Mouse (Mus musculus): ENCODE data around the gene Cmklr1.

The Cmklr1 gene

DNA sequence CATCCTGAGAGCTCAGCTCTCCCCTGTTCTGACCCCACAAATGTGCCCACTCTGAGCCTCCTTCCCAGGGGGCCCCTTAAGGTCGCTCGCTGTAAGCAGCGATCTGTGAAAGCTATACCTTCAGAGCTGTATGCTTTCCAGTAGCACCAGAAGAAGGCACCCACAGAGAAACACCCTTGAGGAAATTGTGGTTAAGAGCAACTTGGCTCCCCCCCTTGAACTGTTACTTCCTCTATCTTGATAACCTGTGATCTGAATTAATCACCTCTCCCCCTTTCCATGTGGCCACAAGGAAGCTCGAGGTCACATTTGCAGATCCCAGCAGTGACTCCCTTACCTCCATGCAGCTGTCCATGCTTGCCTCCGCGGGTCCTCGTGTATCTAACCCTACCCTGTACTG is 29.2 kb downstream of the Cmklr1 start:
- WGBS, result 82% methylated on average over 7 of the region's 7 CpGs

DNA sequence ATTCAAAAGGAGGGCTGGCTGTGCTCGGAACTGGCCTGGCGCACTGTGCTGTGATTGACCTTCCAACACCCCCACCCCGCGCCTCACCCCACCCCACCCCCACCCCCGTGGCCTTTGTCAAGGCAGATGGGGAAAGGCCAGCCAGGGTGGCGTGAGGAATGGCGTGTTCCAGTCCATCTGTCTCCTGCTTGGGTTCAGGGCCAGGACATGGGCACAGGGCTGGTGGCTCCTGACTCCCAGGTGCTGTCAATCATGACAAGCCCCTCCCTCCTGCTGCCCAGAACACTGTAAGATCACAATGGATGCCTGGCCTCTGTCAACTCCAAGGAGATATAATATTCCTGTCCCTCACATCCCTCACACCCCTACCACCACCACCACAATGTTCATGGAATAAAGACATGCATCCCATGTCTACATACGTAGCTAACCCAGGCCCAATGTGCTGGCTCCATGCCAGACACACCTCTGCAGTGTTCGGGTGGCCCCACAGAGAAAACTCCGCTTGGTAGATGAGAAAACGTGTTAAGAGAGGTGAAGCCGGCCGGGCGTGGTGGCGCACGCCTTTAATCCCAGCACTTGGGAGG is 30.0 kb downstream of the Cmklr1 start:
- WGBS, result 84% methylated on average over 16 of the region's 16 CpGs

DNA sequence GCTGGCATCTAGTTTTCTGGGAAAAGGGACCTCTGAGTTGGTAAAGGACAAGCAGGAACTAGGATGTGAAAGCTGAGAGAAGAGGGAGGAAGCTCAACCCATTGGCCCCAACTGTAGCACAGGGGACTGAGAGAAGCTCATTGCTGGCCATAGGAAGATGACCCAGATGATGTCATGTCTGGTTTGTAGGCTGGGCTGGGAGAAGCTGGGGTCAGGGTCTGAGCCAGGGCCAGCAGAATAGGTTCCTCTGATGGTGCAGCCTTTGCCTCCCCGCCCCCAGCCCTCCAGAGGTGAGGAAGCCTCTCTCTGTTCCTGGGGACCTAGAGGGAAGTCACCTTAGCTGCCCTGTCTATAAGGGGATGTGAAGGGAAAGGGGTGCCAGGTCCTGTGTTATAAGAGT is 31.1 kb downstream of the Cmklr1 start:
- 84% methylated on average over 1 of the region's 1 CpGs for WGBS

DNA sequence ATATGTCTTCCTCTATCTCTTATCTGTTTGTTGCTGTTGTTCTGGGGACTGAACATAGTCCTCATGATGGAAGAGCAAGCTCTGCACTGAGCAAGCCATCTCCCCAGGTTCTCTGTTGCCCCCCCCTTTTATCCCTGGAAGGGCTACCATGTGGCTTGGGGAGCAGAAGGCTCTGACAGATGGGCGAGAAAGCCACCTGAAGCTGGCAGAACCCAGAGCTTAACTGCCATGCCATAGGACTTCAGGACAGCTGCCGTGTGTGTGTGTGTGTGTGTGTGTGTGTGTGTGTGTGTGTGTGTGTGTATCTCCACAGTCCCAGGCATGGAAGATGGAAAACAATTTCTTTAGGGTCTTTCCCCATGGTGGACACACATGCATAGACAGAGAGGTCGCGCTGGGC is 31.5 kb downstream of the Cmklr1 start:
- 96% methylated on average over 4 of the region's 4 CpGs for WGBS

DNA sequence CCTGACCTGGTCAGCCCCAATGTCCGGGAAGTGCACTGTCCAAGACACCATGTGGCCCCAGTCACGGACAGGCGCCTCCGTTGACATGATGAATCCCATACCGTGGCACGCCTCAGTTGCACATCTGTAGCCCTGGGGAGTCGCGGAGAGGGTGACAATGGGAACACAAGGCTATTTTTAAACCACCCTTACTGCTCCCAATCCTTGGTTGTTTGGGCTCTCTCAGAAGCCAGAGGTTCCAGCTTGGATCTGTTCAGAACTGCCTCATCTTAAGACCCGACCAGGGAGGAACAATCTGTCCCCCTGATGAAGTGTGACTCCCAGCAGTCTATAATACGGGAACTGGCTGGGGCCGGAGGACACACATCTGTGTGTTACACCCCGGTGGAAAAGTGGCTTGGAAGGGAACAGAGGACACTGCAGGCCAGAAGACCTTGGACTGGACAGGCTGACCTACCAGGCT is 38.4 kb downstream of the Cmklr1 start:
- WGBS, result 82% methylated on average over 12 of the region's 12 CpGs

DNA sequence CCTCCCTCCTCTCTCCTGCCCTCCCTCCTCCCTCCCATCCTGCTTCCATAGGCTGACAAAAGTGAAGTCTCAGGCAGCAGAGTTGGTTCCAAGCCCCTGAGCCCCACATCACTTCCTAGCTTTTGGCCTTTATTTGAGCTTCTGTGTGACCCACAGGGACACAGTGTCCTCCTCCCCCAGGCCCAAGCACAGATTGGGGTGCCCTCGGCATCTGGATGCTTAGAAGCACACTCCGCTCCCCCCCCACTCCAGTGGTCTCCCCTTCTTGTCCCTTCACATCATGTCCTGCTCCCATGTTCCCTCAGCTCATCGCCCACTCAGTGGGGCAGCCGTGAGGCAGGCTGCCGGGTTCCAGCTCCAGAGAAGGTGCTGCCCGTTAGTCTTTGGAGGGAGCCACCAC is 39.1 kb downstream of the Cmklr1 start:
- 71% methylated on average over 6 of the region's 6 CpGs for WGBS

DNA sequence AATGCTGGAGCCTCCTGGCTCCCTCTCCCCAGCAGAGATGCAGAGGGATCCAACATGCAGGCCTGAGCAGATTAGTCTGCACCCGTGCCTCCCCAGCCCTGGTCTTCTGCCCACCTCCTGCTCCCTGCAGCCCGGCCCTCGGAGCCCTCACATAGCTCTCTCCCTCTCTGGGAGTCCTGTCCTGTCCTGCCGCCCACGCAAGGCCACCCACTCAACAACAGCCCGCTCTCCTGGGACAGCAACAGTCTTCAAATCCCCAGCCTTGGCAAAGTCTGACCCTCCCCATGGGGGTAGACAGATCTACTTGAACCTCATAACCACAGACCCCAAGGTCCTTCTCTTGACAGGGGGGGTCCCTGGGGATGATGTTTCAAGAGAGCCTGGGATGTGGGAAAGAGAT is 39.7 kb downstream of the Cmklr1 start:
- 62% methylated on average over 6 of the region's 6 CpGs for WGBS

DNA sequence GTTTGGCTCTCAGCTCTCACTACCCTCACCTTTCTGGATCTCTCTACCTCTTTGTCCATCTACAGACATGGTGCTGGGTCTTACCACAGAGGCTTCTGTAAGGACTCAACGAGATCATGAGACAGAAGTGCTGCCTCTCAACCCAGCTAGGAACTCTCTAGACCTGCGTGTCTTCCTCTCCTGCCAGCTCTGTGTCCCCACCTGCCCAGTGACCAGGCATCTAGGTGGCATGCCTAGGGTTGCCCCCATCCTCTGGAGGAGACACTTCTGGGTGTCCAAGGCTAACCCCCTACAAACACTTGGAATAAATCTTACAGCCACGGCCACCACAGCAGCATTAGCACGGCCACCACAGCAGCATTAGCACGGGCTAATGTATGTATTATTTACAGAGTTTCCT is 40.3 kb downstream of the Cmklr1 start:
- 85% methylated on average over 5 of the region's 5 CpGs for WGBS

DNA sequence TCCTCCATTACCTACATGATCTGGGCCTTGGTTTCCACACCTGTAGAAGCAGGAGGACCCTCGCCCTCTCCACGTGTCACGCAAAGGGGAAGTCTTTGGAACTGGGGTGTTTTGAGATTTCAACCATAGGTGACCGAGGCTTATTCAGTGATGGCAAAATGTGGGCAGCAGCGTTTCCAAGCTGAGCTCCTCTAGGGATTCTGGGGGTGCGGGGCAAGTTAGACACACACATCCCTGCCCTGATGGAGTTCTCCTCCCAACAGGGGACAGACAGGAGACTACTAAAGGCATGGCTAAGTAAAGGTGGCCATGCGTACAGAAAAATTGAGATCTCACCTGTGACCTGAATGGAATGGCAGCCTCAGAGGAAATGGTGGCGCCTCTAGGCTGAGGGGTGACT is 41.7 kb downstream of the Cmklr1 start:
- 88% methylated on average over 8 of the region's 8 CpGs for WGBS

DNA sequence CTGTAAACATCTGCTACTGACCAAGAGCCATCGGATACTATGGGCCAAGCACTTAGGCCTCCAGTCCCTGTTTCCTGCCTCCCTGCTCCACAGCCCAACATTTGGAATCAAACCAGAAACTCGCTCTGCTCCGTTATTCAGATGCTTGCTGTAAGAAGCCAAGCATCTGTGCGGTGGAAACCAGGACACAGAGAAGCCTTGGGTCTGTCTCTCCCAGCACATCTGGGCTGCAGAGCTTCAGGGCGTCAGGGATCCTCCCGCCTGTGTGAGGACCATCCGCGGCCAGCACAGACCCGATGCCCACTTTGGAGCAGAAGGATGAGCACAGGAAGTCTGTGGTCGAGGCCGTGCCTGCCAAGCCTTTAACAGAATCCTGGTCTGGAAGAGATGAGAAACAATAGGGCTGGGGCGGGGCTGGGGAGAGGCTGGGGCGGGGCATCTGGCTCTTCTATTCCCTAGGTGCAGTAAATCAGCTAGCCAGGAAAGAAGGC is 42.2 kb downstream of the Cmklr1 start:
- 24% methylated on average over 13 of the region's 13 CpGs for WGBS

DNA sequence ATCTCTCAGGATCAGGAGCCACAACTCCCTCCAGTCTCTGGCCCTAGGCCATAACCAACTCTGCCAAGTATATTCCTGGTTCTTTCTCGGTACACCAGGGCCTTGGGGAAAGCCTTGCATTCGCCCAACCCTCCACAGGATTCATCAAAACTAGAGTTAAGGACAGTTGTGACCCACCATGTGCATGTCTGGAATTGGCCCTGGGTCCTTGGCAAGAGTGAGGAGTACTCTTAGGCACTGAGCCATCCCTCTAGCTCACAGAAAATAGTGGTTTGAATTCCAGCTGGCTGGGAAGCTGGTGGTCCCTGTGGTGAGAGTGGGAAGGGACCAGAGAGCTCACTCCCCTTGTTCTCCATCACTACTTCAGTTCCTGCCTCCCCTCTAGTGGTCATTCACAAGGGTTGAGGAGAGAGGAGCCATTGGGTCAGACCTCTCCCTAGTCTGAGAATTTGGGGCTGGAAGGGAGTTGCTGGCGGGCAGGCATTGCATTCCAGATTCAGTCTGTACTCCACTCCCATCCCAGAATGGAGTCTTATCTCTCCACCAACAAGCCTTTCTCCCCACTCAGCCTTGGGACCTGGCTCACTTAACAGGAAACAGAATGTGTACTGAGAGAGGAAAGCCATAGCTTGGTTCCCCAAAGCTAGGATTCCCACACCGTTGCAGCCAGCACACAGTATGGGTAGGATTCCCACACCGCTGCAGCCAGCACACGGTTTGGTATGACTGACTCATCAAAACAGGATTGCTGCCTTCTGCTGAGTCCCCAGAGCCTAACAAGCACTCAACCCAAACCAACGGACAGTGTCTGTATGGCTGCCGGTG is 43.1 kb downstream of the Cmklr1 start:
- 53% methylated on average over 8 of the region's 8 CpGs for WGBS

DNA sequence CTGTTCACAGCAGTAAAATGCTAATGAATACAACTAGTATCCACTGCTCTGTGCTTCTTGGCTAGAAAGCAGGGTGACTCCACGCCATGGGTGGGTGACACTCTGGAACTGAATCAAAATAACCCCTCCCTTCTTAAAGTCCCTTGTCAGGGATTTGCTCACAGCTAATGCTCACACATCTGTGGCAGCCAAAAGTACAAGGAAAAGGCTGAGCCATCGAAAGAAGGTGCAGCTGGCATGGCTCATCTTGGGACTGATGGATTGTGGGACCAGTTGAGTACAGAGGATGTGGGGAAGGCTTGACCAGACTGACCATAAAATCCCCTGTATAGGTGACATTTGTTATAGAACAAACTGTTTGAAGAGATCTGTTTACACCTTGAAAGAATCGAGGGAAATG is 44.1 kb downstream of the Cmklr1 start:
- 83% methylated on average over 3 of the region's 3 CpGs for WGBS

DNA sequence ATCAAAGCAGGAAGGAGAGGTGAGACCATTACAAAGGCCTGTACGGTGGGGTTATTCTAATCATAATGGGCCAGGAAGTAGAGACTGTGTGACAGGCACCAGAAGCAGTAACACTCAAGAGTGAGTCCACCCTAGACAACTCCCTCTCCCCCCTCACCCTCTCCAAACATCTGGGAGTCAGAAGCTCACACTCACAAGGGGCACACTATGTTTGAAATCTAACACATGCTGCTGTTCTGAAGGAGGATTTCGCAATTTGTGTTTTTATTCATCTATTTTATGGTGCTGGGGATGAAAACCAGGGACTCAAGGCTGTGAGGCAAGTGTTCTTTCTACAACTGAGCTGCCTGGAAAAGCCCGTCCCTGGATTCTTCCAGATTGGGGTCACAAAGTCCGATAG is 45.5 kb downstream of the Cmklr1 start:
- 92% methylated on average over 4 of the region's 4 CpGs for WGBS

DNA sequence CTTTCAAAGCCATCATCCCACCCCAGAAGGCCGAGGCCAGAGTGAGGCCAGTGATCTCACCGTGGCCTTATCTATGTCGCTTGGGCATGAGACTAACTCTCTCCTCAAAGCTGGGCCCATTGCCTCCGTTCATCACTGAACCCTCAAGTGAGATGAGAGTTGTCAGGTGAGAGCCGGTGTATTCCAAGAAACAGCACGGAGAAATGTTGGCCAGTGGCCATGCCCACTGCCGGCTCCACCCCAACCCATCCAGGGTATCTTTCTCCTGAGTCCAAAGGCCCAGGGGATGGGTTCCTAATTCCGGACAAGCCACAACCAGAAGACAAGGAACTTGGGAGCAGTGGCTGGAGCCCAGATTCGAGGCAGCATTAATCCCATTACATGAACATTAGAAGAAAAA is 46.8 kb downstream of the Cmklr1 start:
- 86% methylated on average over 9 of the region's 9 CpGs for WGBS

DNA sequence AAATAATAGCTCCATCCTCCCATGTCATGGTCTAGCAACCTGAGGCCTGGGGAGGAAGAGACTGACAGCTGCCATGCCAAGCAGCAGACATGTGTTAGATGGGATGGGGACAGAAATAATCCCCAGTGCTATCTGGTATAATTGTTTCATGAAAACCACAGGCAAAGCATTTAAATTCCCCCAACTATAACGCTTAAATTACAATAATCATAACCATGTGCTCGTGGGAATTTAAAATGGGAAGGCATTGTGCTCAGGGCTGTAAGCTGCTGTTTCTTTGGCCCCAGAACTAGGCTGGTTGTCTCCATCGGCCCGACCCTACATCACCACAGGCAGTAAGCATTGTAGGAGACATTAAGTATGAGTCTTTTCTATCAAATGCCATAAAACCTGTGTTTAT is 49.4 kb downstream of the Cmklr1 start:
- 81% methylated on average over 4 of the region's 4 CpGs for WGBS

DNA sequence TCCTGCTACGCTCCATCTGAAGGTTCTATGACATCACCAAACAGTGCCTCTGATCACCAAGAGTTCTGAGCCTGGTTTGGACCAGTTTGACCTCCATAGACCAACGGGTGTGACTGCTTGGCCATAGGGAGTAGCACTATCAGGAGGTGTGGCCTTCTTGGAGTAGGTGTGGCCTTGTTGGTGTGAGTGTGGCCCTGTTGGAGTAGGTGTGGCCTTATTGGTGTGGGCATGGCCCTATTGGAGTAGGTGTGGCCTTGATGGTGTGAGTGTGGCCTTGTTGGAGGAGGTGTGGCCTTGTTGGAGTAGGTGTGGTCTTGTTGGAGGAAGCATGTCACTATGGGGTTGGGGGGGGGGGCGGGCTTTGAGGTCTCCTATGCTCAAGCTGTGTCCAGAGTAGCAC is 50.0 kb downstream of the Cmklr1 start:
- WGBS, result 80% methylated on average over 3 of the region's 3 CpGs

DNA sequence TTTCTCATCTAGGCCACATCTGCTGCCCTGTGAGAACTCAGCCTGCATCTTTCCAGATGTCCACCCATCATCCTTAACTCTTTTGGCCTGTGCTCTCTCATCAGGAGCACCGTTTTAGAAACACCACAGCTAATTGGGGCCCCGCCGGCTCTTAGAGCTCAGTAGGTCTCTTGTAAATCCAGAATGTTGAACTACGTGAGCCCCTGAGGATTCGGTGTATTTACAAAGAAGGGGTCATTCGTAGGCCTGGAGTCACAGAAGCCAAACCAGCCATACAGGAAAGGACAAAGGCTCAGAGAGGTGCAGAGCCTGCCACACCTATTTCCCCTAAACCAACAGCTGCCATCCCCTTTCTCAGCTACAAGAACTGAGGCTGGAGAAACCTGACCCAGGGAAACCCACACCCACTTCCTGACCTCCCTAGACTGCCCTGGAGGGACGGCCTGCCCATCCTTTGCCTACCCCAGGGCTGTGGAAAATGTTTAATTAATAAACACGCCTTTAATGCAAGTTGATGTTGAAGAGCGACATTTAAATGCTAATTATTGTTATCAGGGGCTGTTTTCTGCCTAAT is 53.4 kb downstream of the Cmklr1 start:
- 83% methylated on average over 9 of the region's 9 CpGs for WGBS

DNA sequence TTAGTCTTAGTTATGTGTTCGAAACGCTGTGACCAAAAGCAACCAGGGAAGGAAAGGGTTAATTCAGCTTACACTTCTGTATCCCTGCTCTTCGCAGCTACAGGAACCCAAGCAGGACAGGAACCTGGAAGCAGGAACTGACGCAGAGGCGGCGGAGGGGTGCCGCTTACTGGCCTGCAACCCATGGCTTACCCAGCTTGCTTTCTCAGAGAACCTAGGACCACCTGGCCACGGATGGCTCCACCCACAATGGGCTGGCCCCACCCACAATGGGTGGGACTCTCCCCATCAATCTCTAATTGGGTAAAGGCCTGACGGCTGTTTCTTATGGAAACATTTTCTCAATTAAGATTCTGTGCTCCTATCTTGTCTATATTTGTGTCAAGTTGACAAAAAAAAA is 54.0 kb downstream of the Cmklr1 start:
- whole genome bisulfite sequencing, result 87% methylated on average over 9 of the region's 9 CpGs

DNA sequence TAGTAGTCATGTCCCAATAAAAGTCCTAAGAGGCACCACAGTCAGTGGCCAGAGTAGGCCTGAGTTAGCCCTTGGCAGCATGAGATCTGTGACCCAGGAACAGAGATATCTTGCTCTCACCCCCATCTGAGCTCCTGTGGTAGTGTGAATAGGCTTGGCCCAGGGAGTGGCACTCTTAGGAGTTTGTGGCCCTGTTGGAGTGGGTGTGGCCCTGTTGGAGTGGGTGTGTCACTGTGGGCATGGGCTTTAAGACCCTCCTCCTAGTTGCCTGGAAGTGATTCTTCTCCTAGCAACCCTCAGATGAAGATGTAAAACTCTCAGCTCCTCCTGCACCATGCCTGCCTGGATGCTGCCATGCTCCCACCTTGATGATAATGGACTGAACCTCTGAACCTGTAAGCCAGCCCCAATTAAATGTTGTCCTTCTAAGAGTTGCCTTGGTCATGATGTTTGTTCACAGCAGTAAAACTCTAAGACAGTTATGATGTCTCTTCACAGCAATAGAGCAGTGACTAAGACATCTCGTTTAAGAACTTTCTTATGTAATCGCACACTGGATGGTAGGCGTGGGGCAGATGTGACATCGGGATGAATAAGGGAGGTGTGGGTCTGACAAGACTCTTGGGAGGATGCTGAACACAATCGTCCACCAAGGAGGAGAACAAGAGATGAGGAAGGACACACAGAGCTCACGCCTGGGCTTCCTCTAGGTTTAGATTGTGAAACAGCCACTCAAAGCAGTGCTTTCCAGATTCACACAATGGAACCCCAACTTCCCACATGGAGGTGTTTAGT is 56.1 kb downstream of the Cmklr1 start:
- 49% methylated on average over 6 of the region's 6 CpGs for WGBS

DNA sequence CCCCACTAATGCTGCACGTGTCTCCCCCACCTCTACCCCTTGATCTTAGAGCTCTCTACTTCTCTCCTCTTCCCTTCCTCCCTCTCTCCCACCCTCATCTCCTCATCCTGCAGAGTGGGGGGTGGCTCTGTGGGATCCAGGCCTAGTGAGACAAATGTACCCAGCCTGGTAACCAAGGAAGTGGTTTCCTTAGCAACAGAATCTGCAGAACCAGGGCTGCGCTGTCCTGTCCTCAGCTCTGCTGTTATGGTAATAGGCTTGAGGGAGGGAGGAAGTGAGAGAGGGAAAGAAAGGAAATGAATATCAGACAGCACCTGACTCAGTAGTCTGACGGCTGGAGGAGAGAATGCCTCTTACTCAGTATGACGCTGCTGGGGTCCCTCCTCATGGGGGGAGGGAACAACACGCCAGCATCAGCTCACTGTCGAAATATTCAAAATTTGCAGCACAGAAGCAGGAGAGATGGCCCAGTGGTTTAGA is 58.4 kb downstream of the Cmklr1 start:
- WGBS, result 9% methylated on average over 6 of the region's 6 CpGs

DNA sequence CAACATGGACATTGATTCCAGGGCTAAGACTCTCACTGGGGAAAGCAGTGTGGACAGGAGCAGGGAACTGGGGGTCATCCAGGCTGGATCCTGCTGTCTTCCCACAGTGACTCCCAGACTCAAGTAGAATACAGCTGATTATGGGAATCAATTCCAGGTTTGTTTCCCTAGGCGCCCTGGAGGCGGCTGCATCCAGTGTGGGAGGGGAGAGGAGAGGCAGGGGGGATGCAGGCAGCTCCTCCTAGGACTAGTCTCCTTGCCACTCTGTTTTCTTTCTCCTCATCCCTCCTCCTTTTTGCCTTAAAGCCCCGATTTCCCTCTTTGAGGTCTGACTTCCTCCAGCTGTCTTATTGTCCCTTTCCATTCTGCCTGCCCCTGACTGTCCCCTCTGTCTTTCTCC is 59.1 kb downstream of the Cmklr1 start:
- 4% methylated on average over 3 of the region's 3 CpGs for WGBS

DNA sequence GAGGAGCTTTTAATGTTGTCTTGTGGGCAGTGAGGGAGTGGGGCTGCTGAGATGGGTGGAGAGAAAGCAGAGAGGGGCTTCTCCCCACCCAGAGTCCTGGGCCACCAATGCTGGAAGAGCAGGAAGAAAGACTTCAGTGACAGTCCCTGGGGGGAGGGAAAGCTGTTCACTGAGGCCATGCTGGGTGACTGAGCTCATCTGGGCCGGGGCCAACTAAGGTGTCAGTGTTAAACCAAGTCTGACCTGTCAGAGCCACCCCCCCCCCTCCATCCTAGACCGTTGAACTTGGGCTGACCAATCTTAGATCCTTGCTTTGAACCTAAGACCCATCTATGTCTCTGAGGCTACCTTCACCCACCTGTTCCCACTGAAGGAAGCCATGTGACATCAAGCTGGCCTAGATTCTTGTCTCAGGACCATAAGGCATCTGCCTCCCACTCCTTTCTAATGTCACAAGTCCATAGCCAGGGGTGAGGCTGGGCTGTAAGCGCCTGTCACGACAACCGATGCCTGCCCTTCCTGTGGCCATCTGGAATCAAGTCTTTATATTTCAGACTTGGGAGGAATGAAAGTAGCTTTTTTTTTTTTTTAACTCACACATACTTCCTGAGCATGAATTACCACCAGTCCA is 60.1 kb downstream of the Cmklr1 start:
- 64% methylated on average over 5 of the region's 5 CpGs for WGBS
